Mouse (Mus musculus): ENCODE measurements around the gene Olfr521.
"Not testable (repeated sequence)": the region's sequence is repeated elsewhere in the genome, so short reads cannot be mapped to it uniquely, and the experiment has no call there.

The Olfr521 gene

DNA sequence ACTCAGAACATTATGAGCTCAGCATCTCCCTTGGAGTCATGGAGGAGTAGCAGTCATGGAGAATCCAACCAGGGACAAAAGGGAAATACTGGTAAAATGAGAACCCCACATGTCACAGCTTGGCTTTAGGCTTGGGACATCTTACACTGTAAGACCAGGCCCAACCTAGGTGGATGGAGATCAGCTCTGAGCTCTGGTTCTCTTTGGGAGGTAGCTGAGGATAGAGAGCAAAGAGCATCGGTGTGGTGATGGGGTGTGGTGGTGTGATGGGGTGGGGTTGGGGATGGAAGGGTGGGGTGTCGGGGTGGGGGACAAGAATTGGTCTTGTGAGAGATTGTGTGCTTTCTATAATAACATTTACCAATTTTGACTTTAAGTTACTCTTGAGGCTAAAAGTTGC, 47.5 kb downstream of the Olfr521 start:
- no peak for DNase-seq

DNA sequence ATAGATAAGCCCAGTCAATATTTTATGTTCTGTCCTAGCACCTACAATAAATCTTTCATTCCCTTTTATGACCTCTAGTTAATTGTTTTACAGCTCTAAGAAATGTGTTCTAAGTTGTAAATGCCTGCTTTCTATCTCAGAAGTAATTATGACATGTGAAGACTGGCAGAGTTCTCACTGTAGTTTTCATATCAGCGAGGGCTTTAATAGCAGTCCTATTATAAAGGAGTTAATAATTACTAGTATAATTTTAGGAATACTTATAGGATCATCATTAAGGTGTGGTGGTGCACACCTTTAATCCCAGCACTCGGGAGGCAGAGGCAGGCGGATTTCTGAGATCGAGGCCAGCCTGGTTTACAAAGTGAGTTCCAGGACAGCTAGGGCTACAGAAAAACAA, 48.4 kb downstream of the Olfr521 start:
- no peak for DNase-seq

DNA sequence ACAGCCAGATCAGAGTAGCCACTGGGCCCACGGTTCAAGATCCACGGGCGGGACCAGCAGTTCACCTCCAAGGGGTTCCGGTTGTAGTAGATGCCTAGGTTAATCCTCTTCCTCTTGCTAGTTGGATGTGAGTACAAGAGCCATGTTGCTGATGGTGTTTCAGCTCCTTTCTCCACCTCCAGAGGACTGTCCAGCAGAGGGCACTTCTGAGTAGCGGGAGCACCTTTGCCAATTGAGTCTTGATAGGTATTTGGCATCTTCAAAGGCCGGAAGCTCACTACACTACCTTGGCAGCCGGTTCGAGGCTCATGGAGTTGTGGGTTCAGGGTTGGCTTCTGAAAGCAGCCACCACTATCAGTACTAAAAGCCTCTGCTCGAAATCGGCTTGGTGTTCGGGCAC, 50.1 kb downstream of the Olfr521 start:
- no peak for DNase-seq

DNA sequence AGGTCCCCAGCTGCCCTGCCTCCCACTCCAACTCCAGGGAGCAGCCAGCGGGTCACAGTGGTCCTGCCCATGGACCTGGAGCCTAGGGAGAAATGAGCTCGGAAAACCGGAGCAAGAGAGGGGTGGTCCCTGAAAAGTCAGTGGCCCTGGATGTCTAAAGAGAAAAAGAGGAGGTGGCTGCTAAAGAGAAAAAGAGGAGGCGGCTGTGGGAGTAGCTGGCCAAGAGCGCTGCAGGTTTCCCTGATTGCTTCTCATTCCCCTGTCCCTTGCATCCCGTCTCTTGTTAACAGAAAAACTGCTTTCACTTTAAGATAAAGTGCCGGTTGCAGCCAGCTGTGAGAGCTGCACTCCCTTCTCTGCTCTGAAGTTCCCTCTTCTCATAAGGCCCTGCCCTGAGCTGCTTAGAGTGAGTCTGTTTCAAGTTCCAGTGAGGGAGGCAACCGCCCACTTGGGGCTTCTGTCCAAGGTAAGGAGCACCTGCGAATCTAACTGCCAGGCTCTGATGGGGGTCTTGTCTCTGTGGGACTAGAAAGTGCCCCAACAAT, 54.9 kb downstream of the Olfr521 start:
- DNase-seq = not testable (repeated sequence)

Data from layer of hippocampus, adult 9-11 months (tissue).